Mouse (Mus musculus) stomach, embryonic 16.5 days (tissue): ENCODE measurements around the gene Afg1l. TPM values are rescaled to one million over a fixed set of nuclear protein-coding genes. Genes with fewer than 3 reads are reported as not detected.
A peak's percentile ranks its signal among the peaks of the same experiment; 100 is the strongest.

Experiments used
- ATAC-seq: fragments of 200-750 bp; cut with Nextera tagmentation; 2 replicates; pipeline ENCODE4 v1.8.0; 2017; ENCODE audit warnings: moderate number of reproducible peaks, moderate TSS enrichment; ENCODE audit not compliant: insufficient read depth, low FRiP score
- H3K27ac ChIP-seq: fragments of 300-500 bp; sonication (generic); 2 replicates; pipeline ENCODE4 v1.5.1; 2014; ENCODE audit warnings: low read length
- H3K27me3 ChIP-seq: fragments of 300-500 bp; sonication (generic); 2 replicates; pipeline ENCODE4 v1.6.1; 2014; ENCODE audit warnings: low read length, control low read depth, mixed read lengths; ENCODE audit not compliant: control insufficient read depth, insufficient read depth
- H3K36me3 ChIP-seq: fragments of 300-500 bp; sonication (generic); 2 replicates; pipeline ENCODE4 v1.6.1; 2014; ENCODE audit warnings: low read length; ENCODE audit not compliant: control insufficient read depth, insufficient read depth
- H3K4me1 ChIP-seq: fragments of 300-500 bp; sonication (generic); 2 replicates; pipeline ENCODE4 v1.6.1; 2014; ENCODE audit warnings: low read length, control low read depth, mixed read lengths; ENCODE audit not compliant: control insufficient read depth, insufficient read depth
- H3K4me2 ChIP-seq: fragments of 300-500 bp; sonication (generic); 2 replicates; pipeline ENCODE4 v1.6.1; 2014; ENCODE audit warnings: low read depth, low read length, mixed read lengths
- H3K4me3 ChIP-seq: fragments of 300-500 bp; sonication (generic); replicated peaks from 2 replicates; pipeline ENCODE4 v1.5.1; 2014; ENCODE audit warnings: mild to moderate bottlenecking, low read length
- H3K9ac ChIP-seq: fragments of 300-500 bp; sonication (generic); 2 replicates; pipeline ENCODE4 v1.6.1; 2014; ENCODE audit warnings: low read length
- H3K9me3 ChIP-seq: fragments of 300-500 bp; sonication (generic); replicated peaks from 2 replicates; pipeline ENCODE4 v1.6.1; 2016; ENCODE audit warnings: low read length, control low read depth; ENCODE audit not compliant: control insufficient read depth
- WGBS: fragments of 180-500 bp; shearing (Covaris S2); extraction: QIAGEN DNeasy Blood & Tissue Kit; methylation state at CpG from one replicate; pipeline ENCODE4 v1.1.7; 2014; 5-methylcytosine and 5-hydroxymethylcytosine counted together
- polyA plus RNA-seq: library from polyadenylated mRNA; unstranded; fragments of >200 nt; fragmentation: Nextera tagmentation; extraction: Ambion mirVana; gene quantifications from 2 replicates; pipeline ENCODE4 v1.2.1, GENCODE M21; 2015

The Afg1l gene
- polyA plus RNA-seq, 1 experiment from 2014 or later: 9.2 TPM

DNA sequence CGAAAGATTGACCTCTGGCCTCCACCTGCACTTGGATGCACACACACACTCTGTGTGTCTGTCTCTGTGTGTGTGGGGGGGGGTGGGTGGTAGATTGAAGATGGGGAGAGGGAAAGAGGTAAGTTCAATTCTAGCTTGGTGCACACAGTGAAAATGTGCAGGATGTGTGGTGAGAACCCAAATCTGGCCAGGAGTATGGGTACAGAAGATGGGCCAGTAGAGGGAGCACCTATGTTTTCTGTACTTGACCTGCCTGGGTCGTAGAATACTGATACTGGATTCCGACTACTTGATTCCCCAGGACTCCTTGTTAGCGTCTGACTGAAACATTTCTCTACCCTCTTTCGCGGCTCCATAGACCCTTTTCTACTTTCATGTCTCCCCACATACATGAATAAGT lies 31.8 kb upstream of the Afg1l start:
- 0 out of 2 replicates have a peak, but pooled peaks cover 6% of the 10 kb centered on the region for H3K36me3 ChIP-seq
- H3K27ac ChIP-seq: no peak overlapping the region
- ATAC-seq: no peak
- whole genome bisulfite sequencing: 87% methylated on average over 6 of the region's 6 CpGs
- H3K9ac ChIP-seq: no peak overlapping the region
- H3K27me3 ChIP-seq: no peaks in the 10 kb centered on the region
- H3K4me3 ChIP-seq: no peak overlapping the region
- H3K4me2 ChIP-seq: no peak overlapping the region
- no peaks in the 10 kb centered on the region for H3K9me3 ChIP-seq
- H3K4me1 ChIP-seq: no peaks in the 10 kb centered on the region

DNA sequence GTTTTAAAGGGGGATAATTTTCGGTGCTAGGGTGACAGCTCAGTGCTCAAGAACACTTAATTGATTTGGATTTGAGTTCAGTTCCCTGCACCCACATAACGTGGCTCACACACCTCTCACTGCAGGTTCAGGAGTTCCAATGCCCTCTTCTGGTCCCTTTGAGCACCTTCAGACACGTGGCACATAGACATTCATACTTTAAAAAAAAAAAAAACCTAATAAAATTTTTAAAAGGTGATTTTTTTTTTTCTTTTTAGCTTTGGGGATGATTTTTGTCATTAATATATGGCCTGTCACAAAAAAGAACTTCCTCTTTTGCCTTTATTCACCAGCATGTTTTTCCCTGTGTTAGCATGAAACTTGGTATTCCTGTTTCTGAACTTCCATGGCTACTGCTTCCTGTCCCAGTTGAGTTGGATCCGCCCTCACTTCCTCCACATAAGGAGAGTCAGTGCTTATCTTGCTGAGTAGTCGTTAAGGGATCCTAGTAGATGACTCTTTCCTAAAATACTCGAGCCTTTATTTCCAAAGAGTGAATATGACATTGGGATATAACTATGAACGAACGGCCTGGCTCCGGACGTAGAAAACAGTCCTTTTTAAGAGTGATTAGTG lies 25.8 kb upstream of the Afg1l start:
- H3K27me3 ChIP-seq: no peaks in the 10 kb centered on the region
- ATAC-seq: no peak
- no peaks in the 10 kb centered on the region for H3K9me3 ChIP-seq
- 0 out of 2 replicates have a peak overlapping the region, but pooled peaks have one; percentile 76 for H3K4me2 ChIP-seq
- 84% methylated on average over 10 of the region's 10 CpGs for WGBS
- no peak overlapping the region for H3K4me3 ChIP-seq
- H3K4me1 ChIP-seq: no peaks in the 10 kb centered on the region; the same call in 1 of the 2 replicates
- no peak overlapping the region for H3K9ac ChIP-seq
- H3K36me3 ChIP-seq: no peaks in the 10 kb centered on the region
- H3K27ac ChIP-seq: no peak overlapping the region

DNA sequence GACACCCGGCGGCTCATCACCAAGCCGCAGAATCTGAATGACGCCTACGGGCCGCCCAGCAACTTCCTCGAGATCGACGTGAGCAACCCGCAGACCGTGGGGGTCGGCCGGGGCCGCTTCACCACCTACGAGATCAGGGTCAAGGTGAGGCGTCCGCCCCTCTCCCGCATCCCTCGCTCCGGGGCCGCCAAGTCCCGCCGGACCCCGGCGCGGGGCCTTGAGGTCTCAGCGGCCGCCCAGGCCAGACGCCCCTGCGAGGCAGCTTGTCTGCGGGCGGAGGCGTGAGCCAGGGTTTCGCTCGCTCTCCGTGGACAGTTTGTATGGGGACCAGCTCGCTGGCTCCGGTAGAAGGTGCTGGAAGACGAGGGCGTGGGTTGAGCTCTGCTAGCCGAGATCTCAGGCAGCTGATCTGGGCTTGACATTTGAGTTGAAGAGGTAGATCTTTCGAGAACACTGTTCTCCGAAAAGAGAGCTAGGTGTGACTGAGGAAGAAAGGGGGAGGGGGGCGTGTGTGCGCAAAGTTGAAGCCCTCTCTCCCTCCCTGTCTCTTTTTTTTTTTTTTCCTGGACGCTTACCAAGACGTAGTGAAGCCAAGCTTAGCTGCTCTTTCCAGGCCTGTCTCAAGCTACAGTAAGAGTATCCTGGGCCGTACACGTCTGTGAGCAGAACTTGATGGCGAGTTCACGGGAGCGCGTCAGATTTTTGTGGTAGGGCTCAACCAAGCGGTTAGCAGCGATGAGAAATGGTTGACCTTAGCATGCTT lies 24.2 kb upstream of the Afg1l start:
- no peaks in the 10 kb centered on the region for H3K27me3 ChIP-seq
- no peaks in the 10 kb centered on the region for H3K9me3 ChIP-seq
- H3K4me3 ChIP-seq: peak overlapping the region; percentile 98
- under 1% methylated on average over 52 of the region's 55 CpGs for WGBS
- H3K9ac ChIP-seq: peak overlapping the region; percentile 99
- H3K4me1 ChIP-seq: no peaks in the 10 kb centered on the region; the same call in 1 of the 2 replicates
- H3K36me3 ChIP-seq: no peaks in the 10 kb centered on the region
- H3K4me2 ChIP-seq: peak overlapping the region; percentile 76
- ATAC-seq: peak; percentile 9
- H3K27ac ChIP-seq: peak overlapping the region; percentile 100

DNA sequence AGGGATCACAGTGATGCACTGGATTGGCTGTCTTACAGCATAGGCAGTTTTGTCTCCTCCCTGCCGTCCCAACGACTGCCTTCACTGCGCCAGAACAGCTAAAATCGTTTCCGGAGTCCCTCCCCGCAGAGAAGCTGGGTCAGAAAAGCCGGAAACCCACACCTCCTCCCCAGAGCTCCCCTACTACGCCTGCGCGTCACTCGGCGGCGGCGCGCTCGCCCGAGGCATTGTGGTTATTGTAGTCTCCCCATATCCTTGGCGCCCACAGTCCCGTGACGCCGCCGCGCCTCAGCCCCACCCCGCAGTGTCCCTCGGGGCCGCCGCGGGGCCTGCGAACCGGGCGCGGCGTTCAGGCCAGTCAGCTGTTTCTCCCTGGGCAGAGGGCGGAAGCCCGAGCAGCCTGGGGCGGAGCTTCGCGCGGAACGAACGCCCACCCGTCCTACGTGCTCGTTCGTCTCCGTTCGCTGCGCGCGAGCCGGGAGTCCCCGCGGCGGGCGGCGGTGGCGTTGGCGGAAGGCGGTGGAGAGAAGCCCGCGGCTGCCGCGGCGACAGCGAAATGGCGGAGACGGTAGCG lies 23.5 kb upstream of the Afg1l start, which contains the start of gene Snx3:
Gene Snx3, plus strand, starts transcription at position 256 of the 574 bp plus-strand sequence.
- Histone ChIP-seq H3K4me3 (peak within 1 kb of the TSS; percentile 98), H3K9ac (peak within 1 kb of the TSS; percentile 99), H3K9me3 (no peaks in the 10 kb centered on the region), H3K36me3 (no peaks in the 10 kb centered on the region), H3K4me2 (peak within 1 kb of the TSS; percentile 76), H3K27me3 (no peaks in the 10 kb centered on the region), H3K4me1 (no peaks in the 10 kb centered on the region; the same call in 1 of the 2 replicates), H3K27ac (peak within 1 kb of the TSS; percentile 100)
- peak; percentile 98 for ATAC-seq
- WGBS: under 1% methylated on average over 46 of the region's 68 CpGs

DNA sequence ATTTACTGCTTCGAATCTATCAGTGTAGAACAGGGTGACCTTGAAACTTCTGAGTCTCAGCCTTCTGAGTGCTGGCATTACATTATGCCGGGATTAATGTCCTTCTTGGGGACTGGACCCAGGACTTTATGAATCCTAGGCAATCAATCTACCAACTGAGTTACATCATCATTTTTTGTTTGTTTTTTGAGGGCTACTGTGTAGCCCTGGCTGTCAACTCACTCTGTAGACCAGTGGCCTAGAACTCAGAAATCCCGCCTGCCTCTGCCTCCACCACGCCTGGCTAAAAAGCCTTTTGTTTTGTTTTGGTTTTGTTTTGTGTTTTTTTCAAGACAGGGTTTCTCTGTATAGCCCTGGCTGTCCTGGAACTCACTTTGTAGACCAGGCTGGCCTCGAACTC lies 22.8 kb upstream of the Afg1l start:
- no peak for ATAC-seq

DNA sequence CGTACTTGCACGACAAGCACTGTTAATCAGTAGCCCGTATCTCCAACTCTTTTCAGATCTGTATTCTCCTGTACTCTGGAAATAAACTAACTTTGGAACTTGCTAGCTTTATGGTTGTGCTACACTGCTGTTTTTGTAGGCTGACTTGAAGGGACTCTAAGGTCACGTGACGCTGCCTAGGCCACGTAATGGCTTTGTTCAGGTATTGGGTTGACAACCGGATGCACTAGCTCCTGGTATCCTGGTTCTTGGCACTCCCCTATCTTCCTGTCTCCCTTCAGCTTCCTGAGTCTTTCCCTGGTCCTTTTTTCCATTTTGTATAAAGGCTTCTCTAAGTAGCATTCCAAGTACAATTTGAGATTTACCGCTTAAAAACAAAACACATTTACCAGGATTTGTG lies 22.2 kb upstream of the Afg1l start:
- ATAC-seq: no peak
- H3K27ac ChIP-seq: peak overlapping the region; percentile 100
- H3K9ac ChIP-seq: no peak overlapping the region
- H3K4me1 ChIP-seq: no peaks in the 10 kb centered on the region; the same call in 1 of the 2 replicates
- H3K36me3 ChIP-seq: no peaks in the 10 kb centered on the region
- no peak overlapping the region for H3K4me3 ChIP-seq
- no peaks in the 10 kb centered on the region for H3K27me3 ChIP-seq
- H3K4me2 ChIP-seq: no peak overlapping the region
- no peaks in the 10 kb centered on the region for H3K9me3 ChIP-seq
- WGBS: 85% methylated on average over 8 of the region's 8 CpGs

More for the DNA sequence above, 22.8 kb upstream of the Afg1l start:
- no peaks in the 10 kb centered on the region; the same call in 1 of the 2 replicates for H3K4me1 ChIP-seq
- no peaks in the 10 kb centered on the region for H3K27me3 ChIP-seq
- H3K9me3 ChIP-seq: no peaks in the 10 kb centered on the region
- peak overlapping the region; percentile 41 for H3K4me2 ChIP-seq
- WGBS: 75% methylated on average over 5 of the region's 5 CpGs
- H3K4me3 ChIP-seq: peak overlapping the region; percentile 98
- no peaks in the 10 kb centered on the region for H3K36me3 ChIP-seq
- peak overlapping the region; percentile 62 for H3K9ac ChIP-seq
- peak overlapping the region; percentile 100 for H3K27ac ChIP-seq

DNA sequence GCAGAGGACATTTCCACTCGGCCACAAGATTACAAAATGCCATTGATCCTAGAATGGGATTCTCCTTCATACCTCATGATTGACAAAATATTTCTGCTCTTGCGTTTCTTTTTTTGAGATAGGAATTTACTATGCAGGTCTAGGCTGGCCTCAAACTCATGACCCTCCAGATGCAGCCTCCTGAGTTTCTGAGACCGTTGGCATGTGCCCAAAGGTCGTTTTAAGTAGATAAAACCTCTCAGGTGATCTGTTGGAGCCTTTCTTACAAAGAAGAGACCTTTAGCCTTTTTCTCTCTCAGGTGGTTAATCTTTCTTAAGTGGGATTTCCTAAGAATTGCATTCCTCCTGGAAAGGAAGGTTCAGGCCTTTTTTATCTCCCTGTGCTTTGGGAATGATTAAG lies 14.6 kb upstream of the Afg1l start:
- Histone ChIP-seq H3K27me3 (no peaks in the 10 kb centered on the region), H3K27ac (no peak overlapping the region), H3K9ac (no peak overlapping the region), H3K4me1 (0 out of 2 replicates have a peak, but pooled peaks cover 2% of the 10 kb centered on the region), H3K4me2 (no peak overlapping the region), H3K36me3 (no peaks in the 10 kb centered on the region), H3K4me3 (no peak overlapping the region), H3K9me3 (no peaks in the 10 kb centered on the region)
- no peak for ATAC-seq
- 40% methylated on average over 4 of the region's 4 CpGs for WGBS

DNA sequence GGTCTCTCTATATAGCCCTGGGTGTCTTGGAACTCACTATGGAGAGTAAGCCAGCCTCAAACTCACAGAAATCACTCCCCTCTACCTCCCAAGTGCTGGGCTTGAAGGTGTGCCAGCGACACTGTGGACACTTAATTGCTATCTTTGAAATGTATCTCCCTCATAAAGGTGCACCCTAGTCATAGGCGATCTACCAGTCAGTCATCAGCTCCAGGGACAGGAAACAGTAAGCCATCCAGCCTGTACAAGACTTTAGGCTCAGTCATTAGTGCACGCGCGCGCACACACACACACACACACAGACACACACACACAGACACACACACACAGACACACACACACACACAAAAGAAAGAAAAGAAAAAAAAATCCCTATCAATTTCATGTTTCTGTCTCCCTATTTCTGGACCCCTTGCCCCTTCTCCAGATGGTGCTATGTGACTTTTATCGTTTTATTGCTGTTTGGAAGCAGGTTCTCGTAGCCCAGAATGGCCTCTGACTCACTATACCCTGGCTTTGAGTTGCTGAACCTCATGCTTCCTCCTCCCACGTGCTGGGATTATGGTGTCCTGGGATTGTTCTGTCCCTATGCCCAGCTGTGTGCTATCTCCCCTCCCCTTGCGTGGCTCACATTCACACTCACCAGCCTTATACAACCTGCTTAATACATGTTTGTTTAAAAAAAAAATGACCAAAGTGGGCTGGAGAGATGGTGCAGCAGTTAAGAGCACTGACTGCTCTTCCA lies 13.8 kb upstream of the Afg1l start:
- no peaks in the 10 kb centered on the region for H3K27me3 ChIP-seq
- H3K27ac ChIP-seq: no peak overlapping the region
- no peak overlapping the region for H3K4me2 ChIP-seq
- 74% methylated on average over 10 of the region's 10 CpGs for WGBS
- no peaks in the 10 kb centered on the region for H3K9me3 ChIP-seq
- H3K4me1 ChIP-seq: 0 out of 2 replicates have a peak, but pooled peaks cover 2% of the 10 kb centered on the region
- no peak overlapping the region for H3K4me3 ChIP-seq
- H3K36me3 ChIP-seq: no peaks in the 10 kb centered on the region
- no peak for ATAC-seq
- H3K9ac ChIP-seq: no peak overlapping the region
